Mouse (Mus musculus) hindbrain, embryonic 14.5 days (tissue): ENCODE data around the gene Hspa1a. TPM values are rescaled to one million over a fixed set of nuclear protein-coding genes. Genes with fewer than 3 reads are reported as not detected.
"Not testable (repeated sequence)": the region's sequence is repeated elsewhere in the genome, so short reads cannot be mapped to it uniquely, and the experiment has no call there.

Experiments
- ATAC-seq: fragments of 200-750 bp; cut with Nextera tagmentation; 2 replicates; pipeline ENCODE4 v1.8.0; 2017; ENCODE audit warnings: moderate number of reproducible peaks, mild to moderate bottlenecking, moderate TSS enrichment, moderate library complexity; ENCODE audit not compliant: low FRiP score
- DNase-seq: peaks from one replicate; pipeline ENCODE4 v3.0.0-alpha.2; 2015; ENCODE audit warnings: low spot score
- H3K27ac ChIP-seq: fragments of 300-500 bp; sonication (generic); 2 replicates; pipeline ENCODE4 v1.5.1; 2014; ENCODE audit warnings: mild to moderate bottlenecking, moderate library complexity
- H3K27me3 ChIP-seq: fragments of 300-500 bp; sonication (generic); 2 replicates; pipeline ENCODE4 v1.6.1; 2014; ENCODE audit warnings: mild to moderate bottlenecking, low read length, mixed read lengths; ENCODE audit not compliant: control insufficient read depth, insufficient read depth
- H3K36me3 ChIP-seq: fragments of 300-500 bp; sonication (generic); replicated peaks from 2 replicates; pipeline ENCODE4 v1.6.1; 2014; ENCODE audit not compliant: control insufficient read depth, insufficient read depth
- H3K4me1 ChIP-seq: fragments of 300-500 bp; sonication (generic); replicated peaks from 2 replicates; pipeline ENCODE4 v1.6.1; 2014; ENCODE audit warnings: antibody characterized with exemption, low read length, mixed read lengths; ENCODE audit not compliant: control insufficient read depth, insufficient read depth
- H3K4me2 ChIP-seq: fragments of 300-500 bp; sonication (generic); replicated peaks from 2 replicates; pipeline ENCODE4 v1.6.1; 2014; ENCODE audit warnings: mild to moderate bottlenecking, moderate library complexity
- H3K4me3 ChIP-seq: fragments of 300-500 bp; sonication (generic); replicated peaks from 2 replicates; pipeline ENCODE4 v1.5.1; 2014; ENCODE audit warnings: mild to moderate bottlenecking, low read length
- H3K9ac ChIP-seq: fragments of 300-500 bp; sonication (generic); 2 replicates; pipeline ENCODE4 v1.6.1; 2014
- H3K9me3 ChIP-seq: fragments of 300-500 bp; sonication (generic); 2 replicates; pipeline ENCODE4 v1.6.1; 2016; ENCODE audit warnings: low read length; ENCODE audit not compliant: control insufficient read depth
- WGBS: fragments of 180-500 bp; shearing (Covaris S2); extraction: QIAGEN DNeasy Blood & Tissue Kit; methylation state at CpG from one replicate; pipeline ENCODE4 v1.1.7; 2014; 5-methylcytosine and 5-hydroxymethylcytosine counted together
- polyA plus RNA-seq: library from polyadenylated mRNA; unstranded; fragments of >200 nt; fragmentation: Nextera tagmentation; extraction: Ambion mirVana; gene quantifications from 2 replicates; pipeline ENCODE4 v1.2.1, GENCODE M21; 2014

Gene Hspa1a
- polyA plus RNA-seq, 1 experiment from 2014 or later: 7.5 TPM

DNA sequence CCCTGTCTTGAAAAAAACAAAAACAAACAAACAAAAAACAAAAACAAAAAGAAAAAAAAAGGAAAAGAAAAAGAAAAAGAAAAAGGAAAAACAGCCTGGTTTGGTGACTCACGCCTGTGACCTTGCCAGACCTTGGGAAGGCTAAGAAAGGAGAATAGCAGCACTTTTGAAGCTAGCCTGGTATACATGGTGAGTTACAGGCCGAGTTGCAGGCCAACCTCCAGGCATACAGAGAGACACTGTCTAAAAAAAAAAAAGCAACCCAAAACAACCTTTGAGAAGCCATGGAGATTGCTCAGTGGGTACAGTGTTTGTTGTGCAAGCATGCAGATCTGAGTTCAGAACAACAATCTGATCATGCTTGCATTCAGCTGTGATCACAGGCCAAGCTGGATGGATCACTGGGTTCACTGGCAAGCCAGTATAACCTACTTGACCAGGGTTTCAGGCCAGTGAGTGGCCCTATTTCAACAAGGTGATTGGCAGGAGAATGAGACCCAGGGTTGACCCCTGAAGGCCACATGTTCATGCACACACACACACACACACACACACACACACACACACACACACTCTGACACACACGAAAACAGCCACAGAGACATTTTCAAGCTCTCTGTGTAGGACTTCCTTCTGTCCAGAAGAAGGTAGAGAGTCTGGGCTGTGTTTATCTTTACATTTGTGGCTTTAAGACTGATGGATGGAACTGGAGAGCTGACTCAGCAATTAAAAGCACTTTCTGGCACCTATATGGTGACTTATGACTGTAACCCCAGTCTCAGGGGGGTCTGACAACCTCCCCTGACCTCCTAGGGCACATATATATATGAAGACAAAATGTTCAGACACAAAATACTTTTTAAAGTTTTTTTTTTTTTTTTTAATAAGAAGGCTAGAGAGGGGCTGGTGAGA, 3.9 kb upstream of the Hspa1a start:
- H3K27ac ChIP-seq: no peak overlapping the region
- H3K4me3 ChIP-seq: no peak overlapping the region
- DNase-seq: no peak
- H3K9ac ChIP-seq: no peak overlapping the region
- WGBS: 80% methylated on average over 3 of the region's 3 CpGs
- no peaks in the 10 kb centered on the region for H3K9me3 ChIP-seq
- no peaks in the 10 kb centered on the region for H3K36me3 ChIP-seq
- peaks cover 8% of the 10 kb centered on the region for H3K4me1 ChIP-seq
- H3K27me3 ChIP-seq: no peaks in the 10 kb centered on the region
- ATAC-seq: no peak
- no peak overlapping the region for H3K4me2 ChIP-seq

DNA sequence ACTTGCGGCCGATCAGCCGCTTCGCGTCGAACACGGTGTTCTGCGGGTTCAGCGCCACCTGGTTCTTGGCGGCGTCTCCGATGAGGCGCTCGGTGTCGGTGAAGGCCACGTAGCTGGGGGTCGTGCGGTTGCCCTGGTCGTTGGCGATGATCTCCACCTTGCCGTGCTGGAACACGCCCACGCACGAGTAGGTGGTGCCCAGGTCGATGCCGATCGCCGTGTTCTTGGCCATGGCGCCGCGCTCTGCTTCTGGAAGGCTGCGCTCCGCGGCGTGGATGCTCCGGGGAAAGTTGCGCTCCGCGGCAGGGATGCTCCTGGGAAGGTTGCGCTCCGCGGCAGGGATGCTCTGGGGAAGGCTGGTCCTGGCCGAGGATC, 275 bp downstream of the Hspa1a start:
- Histone ChIP-seq H3K27me3 (peaks cover 28% of the 10 kb centered on the region), H3K4me3 (peak overlapping the region; percentile 34), H3K4me2 (peak overlapping the region; percentile 88)
- H3K36me3 ChIP-seq, DNase-seq, H3K9ac ChIP-seq, H3K9me3 ChIP-seq, H3K27ac ChIP-seq, H3K4me1 ChIP-seq: not testable (repeated sequence)
- peak; percentile 46 for ATAC-seq
- 3% methylated on average over 13 of the region's 43 CpGs for WGBS

DNA sequence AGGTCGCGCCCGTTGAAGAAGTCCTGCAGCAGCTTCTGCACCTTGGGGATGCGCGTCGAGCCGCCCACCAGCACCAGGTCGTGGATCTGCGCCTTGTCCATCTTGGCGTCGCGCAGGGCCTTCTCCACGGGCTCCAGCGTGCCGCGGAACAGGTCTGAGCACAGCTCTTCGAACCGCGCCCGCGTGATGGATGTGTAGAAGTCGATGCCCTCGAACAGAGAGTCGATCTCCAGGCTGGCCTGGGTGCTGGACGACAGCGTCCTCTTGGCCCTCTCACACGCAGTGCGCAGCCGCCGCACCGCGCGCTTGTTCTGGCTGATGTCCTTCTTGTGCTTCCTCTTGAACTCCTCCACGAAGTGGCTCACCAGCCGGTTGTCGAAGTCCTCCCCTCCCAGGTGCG, 1.1 kb downstream of the Hspa1a start:
- not testable (repeated sequence) for H3K36me3 ChIP-seq, H3K9ac ChIP-seq, H3K9me3 ChIP-seq, H3K4me3 ChIP-seq, ATAC-seq, DNase-seq, H3K27ac ChIP-seq, H3K4me1 ChIP-seq, H3K4me2 ChIP-seq
- peaks cover 28% of the 10 kb centered on the region for H3K27me3 ChIP-seq
- whole genome bisulfite sequencing: 43% methylated on average over 19 of the region's 37 CpGs

DNA sequence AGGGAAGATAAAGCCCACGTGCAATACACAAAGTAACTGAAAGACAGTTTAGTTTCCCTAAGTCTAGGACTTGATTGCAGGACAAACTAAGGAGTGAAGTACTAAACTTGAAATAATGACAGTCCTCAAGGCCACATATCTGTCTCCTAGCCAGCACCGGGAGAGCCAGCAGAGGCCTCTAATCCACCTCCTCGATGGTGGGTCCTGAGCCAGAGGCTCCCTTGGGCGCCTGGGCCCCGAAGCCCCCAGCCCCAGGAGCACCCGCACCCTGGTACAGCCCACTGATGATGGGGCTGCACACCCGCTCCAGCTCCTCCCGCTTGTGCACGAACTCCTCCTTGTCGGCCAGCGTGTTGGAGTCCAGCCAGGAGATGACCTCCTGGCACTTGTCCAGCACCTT, 2.1 kb downstream of the Hspa1a start, which contains the start of gene Gm20481:
Gene Gm20481 (plus strand): TSS at position 91 of the 400 bp plus-strand sequence.
- H3K36me3 ChIP-seq, DNase-seq, ATAC-seq, H3K9ac ChIP-seq, H3K27ac ChIP-seq, H3K4me3 ChIP-seq, H3K4me1 ChIP-seq, H3K4me2 ChIP-seq, H3K9me3 ChIP-seq: not testable (repeated sequence)
- 58% methylated on average over 6 of the region's 11 CpGs for WGBS
- peaks cover 28% of the 10 kb centered on the region for H3K27me3 ChIP-seq

DNA sequence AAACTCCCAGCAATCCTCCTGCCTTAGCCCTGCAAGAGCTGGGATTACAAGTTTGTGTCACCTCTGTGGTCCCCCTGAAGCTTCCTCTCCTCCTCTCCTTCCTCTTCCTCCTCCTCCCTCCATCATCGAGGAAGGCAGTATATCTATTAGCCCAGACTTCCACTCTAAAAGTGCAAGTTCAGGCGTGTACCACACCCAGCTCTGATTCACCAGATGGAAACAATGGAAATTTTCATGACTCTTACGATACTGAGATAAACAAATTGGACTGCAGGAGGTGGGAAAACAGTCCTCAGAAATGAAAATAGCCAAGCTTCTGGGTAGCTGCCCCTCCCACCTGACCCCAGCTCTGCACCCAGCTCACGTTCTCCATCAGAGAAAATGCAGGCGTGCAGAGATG, 6.3 kb downstream of the Hspa1a start:
- no peak for DNase-seq
- Histone ChIP-seq H3K4me2 (no peak overlapping the region), H3K4me1 (no peaks in the 10 kb centered on the region), H3K4me3 (no peak overlapping the region), H3K9me3 (no peaks in the 10 kb centered on the region), H3K27me3 (peaks cover 46% of the 10 kb centered on the region), H3K36me3 (no peaks in the 10 kb centered on the region), H3K9ac (no peak overlapping the region), H3K27ac (no peak overlapping the region)
- no peak for ATAC-seq
- WGBS: 82% methylated on average over 5 of the region's 5 CpGs

DNA sequence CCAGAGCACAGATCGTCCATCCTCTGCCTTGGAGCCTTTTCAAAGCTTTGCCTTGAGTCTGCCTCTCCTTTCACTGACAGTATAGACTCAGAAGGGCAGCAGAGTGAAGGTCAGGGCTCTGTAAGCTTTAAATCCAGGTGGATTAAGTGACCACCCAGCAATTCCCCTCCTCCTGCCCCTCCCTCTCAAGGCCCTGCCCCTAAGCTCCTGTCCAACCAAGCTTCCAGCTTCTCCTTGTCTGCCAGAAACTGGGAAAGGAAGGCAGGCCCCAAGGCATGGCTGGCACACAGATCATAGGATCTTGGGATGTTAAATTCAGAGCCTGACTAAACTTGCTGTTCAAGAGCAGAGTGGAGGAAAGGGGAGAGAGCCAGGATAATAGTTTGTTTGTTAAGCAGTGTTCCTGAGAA, 7.3 kb downstream of the Hspa1a start:
- Histone ChIP-seq H3K27me3 (peaks cover 52% of the 10 kb centered on the region), H3K4me2 (no peak overlapping the region), H3K4me3 (no peak overlapping the region), H3K36me3 (no peaks in the 10 kb centered on the region), H3K27ac (no peak overlapping the region), H3K4me1 (0 out of 2 replicates have a peak, but pooled peaks cover 2% of the 10 kb centered on the region), H3K9ac (no peak overlapping the region), H3K9me3 (no peaks in the 10 kb centered on the region)
- WGBS: 44% methylated on average over 1 of the region's 1 CpGs
- no peak for DNase-seq
- no peak for ATAC-seq

DNA sequence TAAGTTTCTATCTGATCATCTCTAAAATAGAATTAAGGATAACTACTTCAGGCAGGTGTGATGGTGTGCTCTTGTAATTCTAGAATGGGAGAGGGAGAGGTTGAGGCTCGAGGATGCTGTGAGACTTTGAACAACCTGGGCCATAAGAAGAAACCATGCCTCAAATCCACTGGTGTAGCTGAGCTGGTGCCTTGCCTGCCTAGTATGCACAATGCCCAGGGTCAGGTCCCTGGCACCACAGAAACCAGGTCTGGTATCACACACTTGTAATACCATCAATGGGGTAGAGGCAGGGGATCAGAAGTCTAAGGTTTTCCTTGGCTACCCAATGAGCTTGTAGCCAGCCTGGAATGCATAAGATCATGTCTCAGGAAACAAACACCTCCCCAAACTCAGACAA, 9.1 kb downstream of the Hspa1a start:
- H3K4me3 ChIP-seq: no peak overlapping the region
- 0 out of 2 replicates have a peak, but pooled peaks cover 6% of the 10 kb centered on the region for H3K4me1 ChIP-seq
- no peak overlapping the region for H3K9ac ChIP-seq
- H3K4me2 ChIP-seq: no peak overlapping the region
- 59% methylated on average over 1 of the region's 1 CpGs for WGBS
- H3K9me3 ChIP-seq: no peaks in the 10 kb centered on the region
- ATAC-seq: no peak
- H3K36me3 ChIP-seq: no peaks in the 10 kb centered on the region
- no peak overlapping the region for H3K27ac ChIP-seq
- peaks cover 38% of the 10 kb centered on the region for H3K27me3 ChIP-seq
- no peak for DNase-seq

DNA sequence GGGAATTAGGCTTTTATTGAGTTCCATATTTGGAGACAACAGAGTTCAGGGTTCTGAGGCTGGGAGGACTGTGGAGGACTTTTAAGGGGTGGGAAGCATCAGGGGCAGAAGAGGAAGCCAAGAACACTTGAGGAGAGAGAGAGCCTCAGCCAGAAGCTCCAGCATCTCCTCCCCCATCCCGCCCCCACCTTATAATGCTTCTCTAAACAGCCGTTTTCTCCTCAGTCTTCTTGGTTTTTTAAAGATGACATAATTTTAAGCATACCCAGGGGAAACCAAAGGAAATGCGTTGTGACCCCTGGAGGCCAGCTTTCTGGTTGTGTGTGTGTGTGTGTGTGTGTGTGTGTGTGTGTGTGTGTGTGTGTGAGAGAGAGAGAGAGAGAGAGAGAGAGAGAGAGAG, 9.8 kb downstream of the Hspa1a start:
- Histone ChIP-seq H3K9ac (no peak overlapping the region), H3K36me3 (no peaks in the 10 kb centered on the region), H3K4me3 (no peak overlapping the region), H3K4me2 (no peak overlapping the region), H3K27ac (no peak overlapping the region), H3K4me1 (0 out of 2 replicates have a peak, but pooled peaks cover 6% of the 10 kb centered on the region), H3K9me3 (no peaks in the 10 kb centered on the region), H3K27me3 (peaks cover 31% of the 10 kb centered on the region)
- no peak for ATAC-seq
- 40% methylated on average over 3 of the region's 3 CpGs for WGBS
- no peak for DNase-seq

DNA sequence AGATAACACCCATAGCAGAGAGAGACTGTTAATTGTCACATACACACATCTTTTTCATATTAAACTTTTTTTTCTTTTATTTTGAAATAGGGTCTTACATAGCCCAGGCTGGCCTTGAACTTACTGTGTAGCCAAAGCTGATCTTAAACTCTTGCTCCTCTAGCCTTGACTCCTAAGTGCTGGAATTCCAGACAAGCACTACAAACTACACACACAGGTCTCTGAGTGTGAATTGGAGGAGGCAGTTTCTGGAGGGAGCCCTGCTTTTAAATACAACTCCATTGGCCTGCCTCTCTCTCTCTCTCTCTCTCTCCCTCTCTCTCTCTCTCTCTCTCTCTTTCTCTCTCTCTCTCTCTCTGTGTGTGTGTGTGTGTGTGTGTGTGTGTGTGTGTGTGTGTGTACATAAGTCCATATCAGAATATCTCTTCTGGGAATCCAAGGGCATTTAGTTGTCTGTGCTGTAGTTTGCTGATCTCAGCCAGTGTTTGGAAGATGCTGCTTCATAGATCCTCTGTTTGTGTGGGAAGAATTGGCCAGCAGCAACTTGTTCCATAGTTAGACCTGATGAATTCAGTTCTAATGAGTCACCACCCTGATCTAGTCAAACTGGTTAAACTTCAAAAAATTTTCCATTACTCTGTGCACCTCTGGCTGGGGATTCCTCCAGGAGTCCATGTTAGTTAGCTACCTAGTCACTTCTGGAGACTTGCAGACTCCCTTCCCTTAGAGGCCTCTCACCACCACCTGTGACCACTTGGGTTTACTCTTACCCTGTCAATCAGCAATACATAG, 11.1 kb downstream of the Hspa1a start:
- no peak overlapping the region for H3K9ac ChIP-seq
- 0 out of 2 replicates have a peak, but pooled peaks cover 6% of the 10 kb centered on the region for H3K4me1 ChIP-seq
- DNase-seq (no peak), ATAC-seq (no peak)
- H3K27ac ChIP-seq: no peak overlapping the region
- H3K4me2 ChIP-seq: no peak overlapping the region
- peaks cover 33% of the 10 kb centered on the region for H3K27me3 ChIP-seq
- H3K4me3 ChIP-seq: no peak overlapping the region
- no peaks in the 10 kb centered on the region for H3K36me3 ChIP-seq
- no peaks in the 10 kb centered on the region for H3K9me3 ChIP-seq
